Mouse (Mus musculus): Measurements from ENCODE around the gene Arvcf. TPM values are rescaled to one million over a fixed set of nuclear protein-coding genes. Genes with fewer than 3 reads are reported as not detected.

Gene Arvcf
- polyA plus RNA-seq (2014; fragmentation: Illumina TruSeq; extraction: RNeasy Lipid Tissue Mini Kit (QIAGEN cat#74804); ENCODE audit: low read depth, low replicate concordance), result 0.34 TPM

GRCm38 (mm10) chr16:18347931-18348600 is at the start of gene Arvcf, which contains the start of gene Tango2:
Gene Arvcf, plus strand, starts transcription at chr16:18348182.
Gene Tango2, minus strand, starts transcription at chr16:18348103.

GRCm38 (mm10) chr16:18426215-18426791 is 78.3 kb downstream of the Arvcf start, which contains the start of gene Txnrd2:
Gene Txnrd2, plus strand, starts transcription at chr16:18426384.

GRCm38 (mm10) chr16:18426802-18427280 is 78.9 kb downstream of the Arvcf start, which contains the start of gene Comt:
Gene Comt, minus strand, starts transcription at chr16:18426852.

Other genes with a start within 250 kb of the Arvcf start
- not detected for gene Rtn4r, start 220.5 kb upstream of the Arvcf start, polyA plus RNA-seq (2014; fragmentation: Illumina TruSeq; extraction: RNeasy Lipid Tissue Mini Kit (QIAGEN cat#74804); ENCODE audit: low read depth, low replicate concordance)
- gene Ccdc188, start 130.3 kb upstream of the Arvcf start, polyA plus RNA-seq (2014; fragmentation: Illumina TruSeq; extraction: RNeasy Lipid Tissue Mini Kit (QIAGEN cat#74804); ENCODE audit: low read depth, low replicate concordance), result not detected
- not detected for gene Zdhhc8, start 113.0 kb upstream of the Arvcf start, polyA plus RNA-seq (2014; fragmentation: Illumina TruSeq; extraction: RNeasy Lipid Tissue Mini Kit (QIAGEN cat#74804); ENCODE audit: low read depth, low replicate concordance)
- gene Trmt2a, start 99.5 kb upstream of the Arvcf start, polyA plus RNA-seq (2014; fragmentation: Illumina TruSeq; extraction: RNeasy Lipid Tissue Mini Kit (QIAGEN cat#74804); ENCODE audit: low read depth, low replicate concordance), result 11.7 TPM
- gene Ranbp1, start 99.5 kb upstream of the Arvcf start, polyA plus RNA-seq (2014; fragmentation: Illumina TruSeq; extraction: RNeasy Lipid Tissue Mini Kit (QIAGEN cat#74804); ENCODE audit: low read depth, low replicate concordance), result 38.4 TPM
- gene Gm49776, start 89.9 kb upstream of the Arvcf start, polyA plus RNA-seq (2014; fragmentation: Illumina TruSeq; extraction: RNeasy Lipid Tissue Mini Kit (QIAGEN cat#74804); ENCODE audit: low read depth, low replicate concordance), result not detected
- 8.6 TPM for gene Dgcr8, start 58.9 kb upstream of the Arvcf start, polyA plus RNA-seq (2014; fragmentation: Illumina TruSeq; extraction: RNeasy Lipid Tissue Mini Kit (QIAGEN cat#74804); ENCODE audit: low read depth, low replicate concordance)
- 12.6 TPM for gene Tango2, start 79 bp upstream of the Arvcf start, polyA plus RNA-seq (2014; fragmentation: Illumina TruSeq; extraction: RNeasy Lipid Tissue Mini Kit (QIAGEN cat#74804); ENCODE audit: low read depth, low replicate concordance)
- gene Txnrd2, start 78.2 kb downstream of the Arvcf start, polyA plus RNA-seq (2014; fragmentation: Illumina TruSeq; extraction: RNeasy Lipid Tissue Mini Kit (QIAGEN cat#74804); ENCODE audit: low read depth, low replicate concordance), result 6.9 TPM
- gene Comt, start 78.7 kb downstream of the Arvcf start, polyA plus RNA-seq (2014; fragmentation: Illumina TruSeq; extraction: RNeasy Lipid Tissue Mini Kit (QIAGEN cat#74804); ENCODE audit: low read depth, low replicate concordance), result 108 TPM
- gene Gnb1l, start 150.5 kb downstream of the Arvcf start, polyA plus RNA-seq (2014; fragmentation: Illumina TruSeq; extraction: RNeasy Lipid Tissue Mini Kit (QIAGEN cat#74804); ENCODE audit: low read depth, low replicate concordance), result 0.40 TPM
- gene Rtl10, start 150.7 kb downstream of the Arvcf start, polyA plus RNA-seq (2014; fragmentation: Illumina TruSeq; extraction: RNeasy Lipid Tissue Mini Kit (QIAGEN cat#74804); ENCODE audit: low read depth, low replicate concordance), result not detected
- gene Tbx1, start 242.5 kb downstream of the Arvcf start, polyA plus RNA-seq (2014; fragmentation: Illumina TruSeq; extraction: RNeasy Lipid Tissue Mini Kit (QIAGEN cat#74804); ENCODE audit: low read depth, low replicate concordance), result not detected

Data from liver, adult 10 weeks (tissue).